Mouse (Mus musculus) adrenal gland (tissue): Measurements from ENCODE around the gene Ten1.

Source experiments
- intact Hi-C: fragments of 180-260 bp; cut with DNase I; formaldehyde crosslinking; loops from one replicate; pipeline ENCODE4 v1.15.1; 2025
- long read RNA-seq, 2 experiments: library from polyadenylated mRNA; unstranded; transcript quantifications; one replicate each; pipeline ENCODE4 v2.0.0; 2020; ENCODE audit warnings: borderline replicate concordance in 1 of 2; ENCODE audit not compliant: insufficient replicate concordance in 1 of 2

The Ten1 gene
- long read RNA-seq, experiment 1, transcript Ten1-201 (4 exons, 902 nt) = major isoform, 26 of 27 reads
- long read RNA-seq, experiment 1, partial matches to known transcripts = 0 of 27 reads
- long read RNA-seq, experiment 1, other reads (novel, unspliced or antisense) = 1 of 27 reads
- long read RNA-seq, experiment 2, transcript Ten1-201 (4 exons, 902 nt) = major isoform, 36 of 41 reads
- long read RNA-seq, experiment 2, partial matches to known transcripts = 0 of 41 reads
- long read RNA-seq, experiment 2, other reads (novel, unspliced or antisense) = 5 of 41 reads

DNA sequence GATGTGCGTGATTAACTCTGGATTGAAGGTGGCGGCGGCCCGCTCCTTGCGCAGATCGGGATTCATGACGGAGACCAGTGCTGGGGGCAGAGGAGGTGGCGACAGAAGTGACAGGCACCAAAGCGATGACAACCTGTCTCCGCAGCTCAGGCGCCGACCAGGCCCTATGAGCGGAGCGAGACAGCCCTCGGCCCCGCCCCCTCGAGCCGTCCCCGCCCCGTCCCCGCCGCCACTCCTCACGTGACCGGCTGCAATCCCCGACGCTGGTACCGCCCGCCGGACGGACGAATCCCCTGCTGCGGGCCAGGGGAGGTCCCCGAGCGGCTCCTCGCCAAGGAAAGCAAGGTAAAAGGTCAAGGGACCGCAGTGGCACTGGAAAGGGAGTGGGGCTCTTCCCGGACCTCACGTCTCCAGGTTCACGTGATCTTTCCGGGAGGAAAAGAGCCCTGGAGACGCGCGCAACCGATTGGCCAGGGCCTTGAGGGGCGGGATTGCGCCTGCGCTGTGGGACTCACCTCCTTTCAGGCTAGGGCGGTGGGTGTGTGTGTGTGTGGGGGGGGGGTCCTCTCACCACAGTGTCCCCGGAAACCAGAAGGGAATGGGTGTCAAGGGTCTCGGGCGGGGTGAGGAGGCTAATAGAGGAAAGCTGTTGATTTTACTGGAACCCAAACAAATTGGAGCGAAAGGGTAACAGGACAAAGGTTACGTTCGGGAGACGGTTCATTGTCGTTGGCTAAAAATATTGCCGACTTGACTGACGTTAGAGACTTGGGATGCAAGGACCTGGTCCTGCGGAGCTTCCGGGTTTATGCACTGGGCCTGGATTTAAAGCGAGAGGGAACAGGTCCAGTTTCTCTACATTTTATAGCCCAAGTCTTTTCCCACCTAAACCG lies at the start of gene Ten1, which contains the start of gene Acox1:
Ten1 (plus strand) TSS at position 217 of the 893 bp plus-strand sequence.
Acox1 (minus strand) TSS at position 407 of the 893 bp plus-strand sequence.
- intact Hi-C loops = no loop called here

DNA sequence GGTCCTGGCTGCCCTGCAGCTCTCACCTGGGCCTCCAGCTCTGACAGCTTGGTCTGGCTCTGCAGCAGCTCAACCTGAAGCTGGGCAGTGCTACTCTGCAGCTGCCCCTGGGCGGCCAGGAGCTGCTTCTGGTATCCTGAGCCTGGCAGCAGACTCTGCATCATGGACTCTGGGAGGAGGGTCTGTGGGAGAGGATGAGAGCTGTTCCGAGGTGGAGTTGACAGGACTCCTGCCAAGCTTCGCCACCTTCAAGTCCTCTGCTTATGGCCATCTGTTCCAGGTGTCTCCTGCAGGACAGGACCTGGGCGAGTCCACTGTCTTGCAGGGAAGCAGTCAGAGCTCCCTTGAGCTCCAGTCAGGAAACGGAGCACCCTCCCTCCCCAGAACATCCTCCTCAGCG lies 49.3 kb upstream of the Ten1 start:
- intact Hi-C loops = loop anchor here (5.0 kb wide), 1 partner anchor 143 kb away; no protein-coding TSS in a partner anchor

DNA sequence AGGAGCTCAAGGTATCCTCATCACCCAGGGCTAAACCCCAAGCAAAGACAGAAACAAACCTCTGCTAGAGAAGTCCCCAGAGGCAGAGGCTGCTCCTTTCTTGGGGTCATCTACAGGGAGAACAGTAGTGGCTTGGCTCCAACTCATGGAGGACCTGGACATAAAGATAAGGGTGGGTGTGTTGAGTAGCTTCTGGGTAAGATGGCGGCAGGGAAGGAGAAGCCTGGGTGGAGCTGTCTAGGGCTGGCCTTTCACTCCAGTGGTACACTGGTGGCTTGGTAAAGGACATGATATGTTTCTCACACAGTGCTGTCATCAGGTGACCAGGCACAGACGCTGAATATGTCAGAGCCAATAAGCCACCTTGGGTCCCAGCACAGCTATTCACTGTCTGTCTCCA lies 47.7 kb upstream of the Ten1 start:
- intact Hi-C loops = loop anchor here (5.0 kb wide), 1 partner anchor 71 kb away; no protein-coding TSS in a partner anchor

DNA sequence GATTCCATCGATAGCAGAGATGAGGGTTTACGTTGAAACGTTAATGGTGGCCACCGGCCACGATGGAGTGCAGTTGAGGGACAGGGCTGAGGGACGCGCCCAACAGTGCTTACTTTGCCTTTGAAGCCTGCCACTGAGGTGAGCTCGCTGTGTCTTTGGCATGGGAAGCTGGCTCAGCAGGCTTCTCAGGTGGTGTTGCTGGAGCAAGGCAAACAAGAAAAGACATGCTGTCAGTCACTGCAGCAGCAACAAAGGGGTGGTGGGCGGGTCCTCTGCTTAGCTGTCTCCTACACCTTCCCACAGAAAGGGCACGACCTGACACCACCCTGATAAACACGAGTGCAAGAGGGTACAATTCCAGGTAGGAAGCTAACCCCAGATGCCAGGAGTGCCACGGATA lies 37.3 kb upstream of the Ten1 start:
- intact Hi-C loops = no loop called here

DNA sequence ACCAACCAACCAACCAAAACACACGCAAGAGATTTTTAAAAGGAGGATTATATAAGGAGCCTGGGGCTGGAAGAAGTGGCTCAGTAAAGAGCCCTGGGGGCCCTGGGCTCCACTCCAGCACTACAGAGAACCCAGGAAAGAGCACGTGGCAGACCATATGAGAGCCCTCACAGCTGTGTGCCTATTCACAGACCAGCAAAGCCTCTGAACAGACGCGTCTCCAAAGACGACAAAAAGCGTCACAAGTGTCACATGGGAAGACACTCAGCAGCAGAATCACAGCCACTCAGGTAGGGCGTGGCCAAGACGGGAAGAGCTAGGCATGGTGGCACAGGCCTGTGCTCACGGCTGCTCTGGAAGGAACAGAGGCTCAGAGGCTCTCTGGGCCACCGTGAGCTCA lies 36.5 kb upstream of the Ten1 start:
- intact Hi-C loops = no loop called here

DNA sequence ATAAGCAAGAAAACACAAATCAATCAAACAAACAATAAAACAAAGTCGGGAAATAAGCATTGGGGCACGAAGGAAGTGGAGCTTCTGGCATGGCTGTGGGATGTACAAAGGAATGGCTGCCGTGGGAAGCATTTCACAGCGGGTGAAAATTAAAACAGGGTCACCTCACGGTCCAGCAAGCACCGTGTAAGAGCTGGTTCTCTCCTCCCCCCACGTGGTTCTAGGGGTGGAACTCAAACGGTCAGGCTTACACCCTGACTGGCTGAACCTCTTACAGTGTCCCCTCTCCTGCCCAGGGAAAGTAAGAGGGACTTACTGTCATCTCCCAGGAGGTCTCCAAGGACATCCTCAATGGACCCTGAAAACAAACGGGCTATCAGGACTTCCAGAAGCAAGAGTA lies 35.7 kb upstream of the Ten1 start:
- intact Hi-C loops = no loop called here

DNA sequence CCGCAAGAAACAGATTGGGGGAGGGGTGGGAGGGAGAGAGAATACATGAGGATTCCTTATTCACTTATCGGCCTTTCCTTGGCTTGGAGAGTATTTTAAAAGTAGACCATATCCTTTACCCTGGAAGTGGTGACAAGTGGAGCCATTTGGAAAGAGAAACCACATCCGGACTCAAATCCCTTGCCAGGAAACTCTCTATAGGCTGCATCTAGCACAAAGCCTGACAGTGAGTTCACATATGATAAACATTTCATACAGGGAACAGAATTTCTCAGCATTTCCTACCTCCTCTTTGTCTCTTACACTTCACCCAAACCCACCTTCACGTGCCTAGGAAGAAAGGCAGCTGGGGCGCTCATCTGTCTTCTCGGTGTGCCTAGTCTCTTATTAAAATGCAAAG lies 31.4 kb upstream of the Ten1 start:
- intact Hi-C loops = no loop called here

DNA sequence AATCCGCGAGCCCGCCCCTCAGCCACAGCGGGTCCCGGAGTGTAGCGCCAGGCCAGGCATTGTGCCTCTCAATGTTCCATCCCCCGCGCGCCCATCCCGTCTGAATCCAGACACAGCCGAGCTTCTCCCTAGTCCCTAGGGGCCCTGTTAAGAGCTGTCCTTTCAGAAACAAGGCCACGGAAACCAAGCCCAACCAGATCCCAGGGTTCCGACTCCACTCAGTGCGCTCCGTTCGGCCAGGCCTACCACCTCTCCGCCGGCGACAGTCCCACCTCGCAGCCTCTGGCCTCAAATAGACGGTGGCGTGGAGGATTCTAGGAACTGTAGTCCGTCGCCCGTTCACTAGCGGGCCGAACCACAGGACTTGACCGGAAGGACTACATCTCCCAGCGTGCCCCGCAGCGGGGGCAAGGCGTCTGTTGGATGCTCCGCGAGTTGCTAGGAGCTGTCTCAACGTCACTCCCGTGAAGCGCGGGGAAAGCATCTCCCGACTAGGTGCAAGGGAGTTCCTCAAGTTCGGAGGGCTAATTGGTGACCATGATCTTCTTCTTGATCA lies 30.7 kb upstream of the Ten1 start, which contains the start of gene Fbf1:
Fbf1 (minus strand) TSS at position 283 of the 556 bp plus-strand sequence.
- intact Hi-C loops = no loop called here

DNA sequence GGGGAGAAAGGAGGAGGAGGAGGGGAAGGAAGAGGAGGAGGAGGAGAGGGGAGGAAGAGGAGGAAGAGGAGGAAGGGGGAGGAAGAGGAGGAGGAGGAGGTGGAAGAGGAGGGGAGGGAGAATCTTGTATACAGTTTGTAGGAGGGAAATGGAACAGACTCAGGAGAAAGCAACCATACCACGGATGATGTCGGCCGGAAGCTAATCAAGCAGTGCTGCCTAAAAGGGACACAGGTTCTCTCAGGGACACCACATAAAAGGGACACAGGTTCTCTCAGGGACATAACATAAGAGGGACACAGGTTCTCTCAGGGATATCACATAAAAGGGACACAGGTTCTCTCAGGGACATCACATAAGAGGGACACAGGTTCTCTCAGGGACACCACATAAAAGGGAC lies 29.4 kb upstream of the Ten1 start:
- intact Hi-C loops = no loop called here

DNA sequence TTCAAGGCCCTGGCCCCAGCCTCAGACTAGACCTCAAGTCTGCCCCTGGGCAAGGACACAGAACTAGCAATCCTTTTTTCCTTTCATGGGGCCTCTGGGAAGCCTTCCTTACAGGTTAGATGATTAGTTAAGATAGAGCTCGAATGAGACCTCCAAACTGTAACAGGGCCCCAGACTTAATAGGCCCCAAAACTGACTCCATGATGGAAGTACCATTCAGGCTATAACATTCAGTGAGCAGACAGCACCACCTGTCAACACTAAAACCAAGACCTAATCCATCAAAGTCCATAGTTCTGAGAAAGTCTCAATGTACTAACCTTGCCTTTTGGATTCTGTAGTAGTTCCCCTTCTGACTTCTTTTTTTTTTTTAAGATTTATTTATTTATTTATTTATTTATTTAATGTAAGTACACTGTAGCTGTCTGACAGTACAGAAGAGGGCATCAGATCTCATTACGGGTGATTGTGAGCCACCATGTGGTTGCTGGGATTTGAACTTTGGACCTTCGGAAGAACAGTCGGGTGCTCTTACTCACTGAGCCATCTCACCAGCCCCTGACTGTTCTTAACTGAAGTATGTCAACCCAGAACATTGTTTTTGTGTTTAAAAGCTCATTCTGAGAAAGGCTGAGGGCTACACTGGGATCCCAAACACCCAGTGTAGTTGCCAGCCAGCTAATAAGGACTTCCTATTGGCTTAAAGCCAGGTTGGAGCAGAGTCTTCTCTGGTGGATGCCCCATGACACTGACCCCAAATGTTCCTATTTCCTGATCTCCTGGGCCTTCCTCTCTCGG lies 28.5 kb upstream of the Ten1 start:
- intact Hi-C loops = no loop called here

DNA sequence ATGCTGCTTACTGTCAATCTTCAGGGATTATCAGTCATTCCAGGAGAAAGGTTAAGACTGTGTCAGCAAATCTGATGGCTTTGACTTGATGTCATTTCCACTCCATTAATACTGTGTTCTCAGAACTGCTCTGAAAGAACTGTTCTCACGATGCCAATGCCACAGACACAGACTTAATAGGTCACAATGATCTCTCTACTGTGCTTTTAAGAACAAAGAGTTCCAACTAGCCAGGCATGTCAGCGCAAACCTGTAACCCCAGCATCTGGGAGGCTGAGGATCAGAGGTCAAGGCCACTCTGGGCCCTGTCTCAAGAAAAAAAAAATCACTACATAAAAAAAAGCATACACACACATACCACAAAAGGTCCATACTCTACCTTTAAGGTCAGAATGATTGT lies 26.7 kb upstream of the Ten1 start:
- intact Hi-C loops = no loop called here

DNA sequence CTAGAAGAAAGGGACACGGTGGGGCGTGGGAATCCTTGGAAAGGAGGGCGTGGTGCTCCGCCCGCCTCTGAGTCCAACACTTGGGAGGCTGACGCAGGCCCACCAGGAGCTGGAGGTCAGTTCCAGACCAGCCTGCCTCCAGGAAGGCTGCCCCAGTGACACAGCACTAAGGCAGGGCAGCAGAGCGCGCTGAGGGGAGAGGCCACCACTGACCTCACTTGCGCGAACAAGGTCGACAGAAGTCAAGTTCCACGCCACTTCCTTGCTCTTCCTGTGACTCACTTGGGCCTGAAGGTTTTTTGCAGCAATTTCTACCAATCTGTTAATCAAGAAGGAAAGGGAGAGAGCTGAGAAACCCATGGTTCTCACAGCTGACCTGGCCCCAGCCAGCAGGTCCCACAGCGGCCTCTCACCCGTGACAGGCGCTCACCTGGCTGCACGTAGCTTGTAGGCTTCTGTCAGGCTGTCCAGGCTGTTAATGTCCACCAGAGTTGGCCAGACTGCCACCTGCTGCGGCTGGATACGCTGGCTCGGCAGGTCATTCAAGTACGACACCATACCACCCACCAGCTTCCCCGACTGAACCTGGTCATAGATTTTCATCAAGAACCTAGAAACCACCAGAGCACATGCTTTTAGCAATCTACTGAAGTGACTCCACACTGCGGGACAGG lies 23.7 kb upstream of the Ten1 start:
- intact Hi-C loops = no loop called here

DNA sequence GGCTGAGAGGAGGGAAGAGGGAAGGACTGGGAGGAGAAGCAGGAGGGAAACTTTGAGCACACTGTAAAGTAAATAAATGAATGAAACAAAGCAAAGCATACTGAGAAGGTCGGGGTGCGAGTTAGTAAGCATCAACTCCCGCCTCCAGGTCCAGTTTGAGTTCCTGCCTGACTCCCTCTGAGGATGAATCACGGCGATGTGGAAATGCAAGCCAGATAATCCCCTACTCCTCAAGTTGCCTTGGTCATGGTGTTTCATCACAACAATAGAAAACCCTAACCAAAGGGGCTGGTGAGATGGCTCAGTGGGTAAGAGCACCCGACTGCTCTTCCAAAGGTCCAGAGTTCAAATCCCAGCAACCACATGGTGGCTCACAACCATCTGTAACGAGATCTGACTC lies 22.6 kb upstream of the Ten1 start:
- intact Hi-C loops = no loop called here

DNA sequence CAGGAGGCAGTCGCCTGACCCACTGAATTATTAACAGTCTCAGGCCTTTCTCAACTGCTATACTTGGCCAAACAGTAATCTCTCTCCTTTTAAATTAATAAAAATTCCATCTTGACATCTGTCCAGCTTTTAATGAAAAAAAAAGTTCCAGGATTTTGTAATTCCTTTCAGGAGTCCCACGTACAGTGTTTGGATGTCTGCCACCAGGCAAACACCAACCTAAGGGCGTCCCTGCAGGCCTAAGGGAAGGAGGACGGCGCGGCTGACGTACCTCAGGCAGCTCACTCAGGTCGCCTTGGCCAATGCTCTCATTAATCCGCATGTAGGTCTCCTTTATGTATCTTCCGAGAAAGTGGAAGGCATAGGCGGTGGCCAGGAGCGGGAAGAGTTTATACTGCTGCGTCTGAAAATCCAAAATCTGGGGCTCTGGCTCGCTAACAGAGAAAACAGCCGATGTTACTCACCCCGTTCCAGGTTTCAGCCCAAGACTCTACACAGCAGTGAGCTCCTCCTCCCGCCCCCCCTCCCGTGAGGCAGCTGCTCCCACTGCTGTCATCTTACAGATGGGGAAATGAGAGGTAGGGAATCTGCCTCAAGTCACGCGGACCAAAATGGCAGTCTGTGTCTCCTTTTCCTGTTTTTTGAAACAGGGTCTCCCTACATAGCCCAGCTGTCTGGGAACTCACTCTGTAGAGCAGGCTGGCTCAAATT lies 20.1 kb upstream of the Ten1 start:
- intact Hi-C loops = no loop called here

DNA sequence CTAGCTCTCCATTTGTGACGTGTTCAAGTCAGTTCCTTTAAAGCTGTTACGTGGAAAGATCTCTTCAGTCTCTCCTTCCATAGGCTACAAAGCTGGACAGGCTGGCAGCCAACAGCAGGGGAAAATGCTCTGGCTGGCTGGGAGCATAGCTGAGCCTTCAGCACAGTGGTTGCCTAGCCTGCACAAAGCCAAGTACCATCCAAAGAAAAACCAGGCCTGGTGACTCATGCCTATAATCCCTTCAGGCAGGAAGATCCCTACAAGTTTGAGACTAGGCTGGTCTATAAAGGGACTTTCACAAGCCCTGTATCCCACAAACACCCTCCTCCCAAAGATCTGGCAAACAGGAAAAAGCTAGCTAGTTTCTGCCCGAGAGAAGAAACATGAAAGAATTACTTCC lies 12.8 kb upstream of the Ten1 start:
- intact Hi-C loops = no loop called here

DNA sequence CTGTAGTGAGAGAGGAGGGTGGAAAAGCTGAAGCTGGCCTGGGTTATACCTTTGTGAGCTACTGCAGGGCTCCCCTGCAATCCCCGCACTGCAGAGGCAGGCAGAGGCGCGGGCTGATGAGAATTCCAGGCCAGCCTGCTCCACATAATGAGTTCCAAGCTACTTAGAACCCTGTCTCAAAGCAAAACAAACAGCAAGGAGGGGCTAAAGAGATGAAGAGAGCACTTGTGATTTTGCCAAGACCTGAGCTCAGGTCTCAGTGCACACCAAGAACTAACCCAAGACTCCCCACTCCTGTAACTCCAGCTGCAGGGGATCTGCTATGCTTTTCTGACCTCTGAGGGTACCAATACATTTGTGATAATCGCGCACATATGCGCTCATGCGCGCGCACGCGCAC lies 12.3 kb upstream of the Ten1 start:
- intact Hi-C loops = no loop called here

DNA sequence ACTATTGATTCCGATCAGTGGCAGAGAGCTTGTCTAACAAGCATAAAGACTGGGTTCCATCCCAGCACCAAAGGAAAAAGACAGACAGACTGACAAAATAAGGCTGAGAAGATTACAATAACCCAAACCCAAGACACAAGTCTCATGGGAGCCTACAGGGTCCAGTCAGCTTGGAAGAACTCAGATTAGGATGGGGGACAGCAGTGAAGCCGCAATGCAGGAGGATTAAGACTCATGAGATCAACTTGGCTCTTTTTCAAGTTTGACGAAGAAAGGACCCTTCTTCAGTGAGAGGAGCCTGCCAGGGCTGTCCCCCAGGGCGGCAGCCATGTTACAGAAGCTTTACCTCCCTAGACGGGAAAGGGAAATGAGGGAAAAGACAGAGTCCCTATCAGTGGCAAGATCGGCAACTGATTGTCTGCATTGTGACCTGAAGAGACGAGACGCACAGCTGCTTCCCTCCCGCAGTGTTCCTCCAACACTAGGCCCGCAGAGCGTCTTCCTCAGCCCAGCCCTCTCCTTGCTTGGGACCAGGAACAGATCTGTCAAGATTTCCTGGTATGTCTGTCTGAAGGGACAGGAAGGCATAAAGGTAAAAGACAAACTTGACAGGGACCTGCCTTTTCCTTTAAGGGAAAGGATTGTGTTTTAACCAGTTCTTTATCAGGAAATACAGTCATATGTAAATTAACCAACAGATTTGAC lies 11.3 kb upstream of the Ten1 start:
- intact Hi-C loops = no loop called here

DNA sequence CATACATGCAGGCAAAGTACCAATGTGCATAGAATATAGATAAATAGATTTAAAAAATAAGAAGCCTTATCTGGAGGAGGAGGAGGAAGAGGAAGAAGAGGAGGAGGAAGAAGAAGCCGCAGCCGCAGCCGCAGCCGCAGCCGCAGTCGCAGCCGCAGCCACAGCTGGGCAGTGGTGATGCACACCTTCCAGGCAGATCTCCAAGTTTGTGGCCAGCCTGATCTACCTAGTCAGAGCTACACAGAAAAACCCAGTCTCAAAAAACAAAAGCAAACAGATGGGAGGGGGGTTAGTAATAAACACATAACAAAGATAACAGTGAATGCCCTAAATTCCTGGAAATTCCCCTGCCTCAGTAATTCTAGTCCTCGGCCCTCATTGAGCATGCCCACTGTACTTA lies 4.0 kb upstream of the Ten1 start:
- intact Hi-C loops = no loop called here

DNA sequence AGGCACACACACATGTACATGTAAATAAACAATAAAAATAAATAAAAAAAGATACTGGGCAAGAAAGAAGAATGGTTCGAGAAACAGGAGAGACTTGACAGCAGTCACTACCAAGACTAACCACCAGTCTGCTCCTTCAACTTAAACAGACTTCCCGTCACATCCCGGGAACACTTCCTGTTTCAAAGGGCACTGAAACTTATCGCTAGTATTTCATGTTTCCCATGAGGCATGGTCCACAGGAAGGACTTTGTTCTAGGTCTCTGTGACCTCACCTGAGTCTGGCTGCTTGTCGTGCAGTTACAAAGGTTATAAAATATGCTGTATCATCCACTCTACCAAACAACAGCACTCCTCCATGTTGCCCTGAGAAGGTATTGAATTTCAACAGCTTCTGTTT lies 3.4 kb upstream of the Ten1 start:
- intact Hi-C loops = no loop called here
